Mouse (Mus musculus) retina, embryonic 14.5 days (tissue): ENCODE results near the gene Tmem169.

ENCODE experiments used
- DNase-seq: peaks from one replicate; pipeline ENCODE4 v3.0.0-alpha.2; 2015; ENCODE audit warnings: low spot score

Tmem169 gene

DNA sequence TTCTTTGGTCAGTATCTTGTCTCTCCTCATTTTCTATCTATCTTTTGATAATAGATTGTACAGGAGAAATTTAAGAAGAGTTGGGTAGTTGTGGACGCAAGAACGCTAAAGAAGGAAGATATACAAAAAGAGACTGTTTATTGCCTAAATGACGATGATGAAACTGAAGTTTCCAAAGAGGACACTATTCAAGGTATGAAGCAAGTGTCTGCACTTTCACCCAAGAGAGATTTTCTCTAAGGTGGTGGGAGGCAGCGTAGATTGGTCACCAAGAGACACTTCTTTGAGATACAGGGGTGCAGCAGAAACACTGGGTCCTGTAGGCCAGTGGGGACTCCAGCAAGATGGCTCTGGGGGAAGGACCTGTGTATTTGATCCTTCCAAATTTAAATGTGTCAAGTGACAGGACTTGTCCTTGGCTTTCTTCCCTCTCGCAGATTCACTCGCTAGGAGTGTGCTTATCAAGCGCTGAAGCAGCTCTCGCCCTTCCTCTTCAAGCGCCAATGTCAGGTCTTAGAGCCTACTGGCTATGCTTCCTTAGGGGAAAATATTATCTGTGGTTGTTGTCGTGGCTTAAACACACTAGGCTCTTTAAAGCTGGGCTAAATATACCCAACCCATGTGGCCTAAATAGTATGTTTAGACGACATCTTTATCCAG, 42.1 kb downstream of the Tmem169 start:
- DNase-seq, result no peak

GRCm38 (mm10) chr1:72334807-72335206, 50.6 kb downstream of the Tmem169 start:
- no peak for DNase-seq

- DNase-seq, result no peak
Observed at GRCm38 (mm10) chr1:72336780-72337179, 52.6 kb downstream of the Tmem169 start.

- DNase-seq, result no peak
Observed at GRCm38 (mm10) chr1:72338341-72338740, 54.2 kb downstream of the Tmem169 start.

DNA sequence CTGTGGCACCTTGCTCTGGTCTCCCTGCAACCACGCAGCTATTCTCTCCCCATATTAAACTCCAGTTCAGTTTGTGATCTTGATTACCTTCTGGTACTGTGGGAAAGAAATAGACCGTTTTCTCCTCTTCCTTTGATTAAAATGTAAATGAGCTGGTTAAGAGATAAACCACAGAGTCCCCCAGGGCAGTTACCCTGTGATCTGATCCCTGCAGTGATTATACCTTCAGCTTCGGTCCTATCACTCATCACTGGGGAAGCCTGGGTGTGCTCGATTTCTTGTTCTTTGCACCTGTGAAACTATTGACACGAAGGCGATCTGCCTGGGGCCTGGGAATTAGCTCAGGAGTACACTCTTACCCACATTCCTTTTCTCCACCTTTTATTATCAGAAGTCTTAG, 63.7 kb downstream of the Tmem169 start:
- no peak for DNase-seq
